Mouse (Mus musculus): Measurements from ENCODE around the gene Epor. TPM values are rescaled to one million over a fixed set of nuclear protein-coding genes. Genes with fewer than 3 reads are reported as not detected.
A peak's percentile ranks its signal among the peaks of the same experiment; 100 is the strongest.

Epor gene
- 9.2 and 10.4 TPM in 2 replicates for polyA plus RNA-seq (2012; rRNA removed)

GRCm38 (mm10) chr9:21963417-21963816 is at the start of gene Epor:
TSS of gene Epor (minus strand) at chr9:21963506.
- WGBS: 28% methylated on average over 8 of the region's 8 CpGs
- DNase-seq: peak in 1 of 2 experiments; percentile 32
- H3K27me3 ChIP-seq (ENCODE audit: control insufficient read depth, insufficient read depth, low read length): no peaks in the 10 kb centered on the region
- H3K27ac ChIP-seq (ENCODE audit: insufficient read depth, low read length): peak within 1 kb of the TSS; percentile 17; the same call in 1 of the 2 replicates
- peak within 1 kb of the TSS; percentile 50 for H3K4me3 ChIP-seq (replicated peaks; ENCODE audit: insufficient read depth, low read depth, low read length)
- peaks cover 12% of the 10 kb centered on the region for H3K4me1 ChIP-seq (ENCODE audit: control insufficient read depth, insufficient read depth, low read length)
- no peak for TF ChIP-seq POLR2A (IDR thresholded peaks at IDR 0.05; ENCODE audit: borderline replicate concordance, insufficient read depth, low read length)
- no peak for TF ChIP-seq CTCF (IDR thresholded peaks at IDR 0.05; ENCODE audit: borderline replicate concordance, insufficient read depth, low read depth, low read length)

- Histone ChIP-seq H3K4me3 (replicated peaks; ENCODE audit: insufficient read depth, low read depth, low read length) (no peak overlapping the region), H3K27ac (ENCODE audit: insufficient read depth, low read length) (no peak overlapping the region), H3K4me1 (ENCODE audit: control insufficient read depth, insufficient read depth, low read length) (peaks cover 31% of the 10 kb centered on the region), H3K27me3 (ENCODE audit: control insufficient read depth, insufficient read depth, low read length) (no peaks in the 10 kb centered on the region)
- TF ChIP-seq POLR2A (IDR thresholded peaks at IDR 0.05; ENCODE audit: borderline replicate concordance, insufficient read depth, low read length) (no peak), CTCF (IDR thresholded peaks at IDR 0.05; ENCODE audit: borderline replicate concordance, insufficient read depth, low read depth, low read length) (no peak)
- 62% methylated on average over 13 of the region's 13 CpGs for WGBS
- DNase-seq: no peak
These were observed 49.4 kb upstream of the Epor start for GRCm38 (mm10) chr9:22012731-22013130.

GRCm38 (mm10) chr9:22011055-22011454 is 47.7 kb upstream of the Epor start:
- Histone ChIP-seq H3K4me1 (ENCODE audit: control insufficient read depth, insufficient read depth, low read length) (peaks cover 18% of the 10 kb centered on the region; the same call in 1 of the 2 replicates), H3K4me3 (replicated peaks; ENCODE audit: insufficient read depth, low read depth, low read length) (no peak overlapping the region), H3K27me3 (ENCODE audit: control insufficient read depth, insufficient read depth, low read length) (no peaks in the 10 kb centered on the region), H3K27ac (ENCODE audit: insufficient read depth, low read length) (no peak overlapping the region)
- no peak for TF ChIP-seq CTCF (IDR thresholded peaks at IDR 0.05; ENCODE audit: borderline replicate concordance, insufficient read depth, low read depth, low read length)
- no peak for TF ChIP-seq POLR2A (IDR thresholded peaks at IDR 0.05; ENCODE audit: borderline replicate concordance, insufficient read depth, low read length)
- no peak for DNase-seq
- WGBS: 78% methylated on average over 5 of the region's 5 CpGs

- H3K4me3 ChIP-seq (replicated peaks; ENCODE audit: insufficient read depth, low read depth, low read length): no peak overlapping the region
- no peak for DNase-seq
- no peak overlapping the region for H3K27ac ChIP-seq (ENCODE audit: insufficient read depth, low read length)
- 94% methylated on average over 12 of the region's 12 CpGs for WGBS
- TF ChIP-seq POLR2A (IDR thresholded peaks at IDR 0.05; ENCODE audit: borderline replicate concordance, insufficient read depth, low read length) (no peak), CTCF (IDR thresholded peaks at IDR 0.05; ENCODE audit: borderline replicate concordance, insufficient read depth, low read depth, low read length) (no peak)
- no peaks in the 10 kb centered on the region for H3K27me3 ChIP-seq (ENCODE audit: control insufficient read depth, insufficient read depth, low read length)
- peaks cover 17% of the 10 kb centered on the region; the same call in 1 of the 2 replicates for H3K4me1 ChIP-seq (ENCODE audit: control insufficient read depth, insufficient read depth, low read length)
These were observed 41.2 kb upstream of the Epor start for GRCm38 (mm10) chr9:22004546-22004945.

- Histone ChIP-seq H3K27ac (ENCODE audit: insufficient read depth, low read length) (peak overlapping the region; percentile 63), H3K27me3 (ENCODE audit: control insufficient read depth, insufficient read depth, low read length) (no peaks in the 10 kb centered on the region), H3K4me1 (ENCODE audit: control insufficient read depth, insufficient read depth, low read length) (peaks cover 14% of the 10 kb centered on the region; the same call in 1 of the 2 replicates), H3K4me3 (replicated peaks; ENCODE audit: insufficient read depth, low read depth, low read length) (peak overlapping the region; percentile 91)
- no peak for TF ChIP-seq POLR2A (IDR thresholded peaks at IDR 0.05; ENCODE audit: borderline replicate concordance, insufficient read depth, low read length)
- no peak for TF ChIP-seq CTCF (IDR thresholded peaks at IDR 0.05; ENCODE audit: borderline replicate concordance, insufficient read depth, low read depth, low read length)
- WGBS: under 1% methylated on average over 18 of the region's 18 CpGs
- no peak for DNase-seq
These were observed 39.9 kb upstream of the Epor start for GRCm38 (mm10) chr9:22003163-22003554.

GRCm38 (mm10) chr9:22002194-22003162 is 39.2 kb upstream of the Epor start, which contains the start of the genes Ccdc151 and Prkcsh:
TSS of gene Ccdc151 (minus strand) at chr9:22002634.
TSS of gene Prkcsh (plus strand) at chr9:22002806.
- H3K4me3 ChIP-seq (replicated peaks; ENCODE audit: insufficient read depth, low read depth, low read length): peak within 1 kb of the TSS; percentile 91
- DNase-seq: peak; percentile 99 to 100
- H3K27ac ChIP-seq (ENCODE audit: insufficient read depth, low read length): peak within 1 kb of the TSS; percentile 63
- no peaks in the 10 kb centered on the region for H3K27me3 ChIP-seq (ENCODE audit: control insufficient read depth, insufficient read depth, low read length)
- WGBS: 4% methylated on average over 57 of the region's 57 CpGs
- TF ChIP-seq POLR2A (IDR thresholded peaks at IDR 0.05; ENCODE audit: borderline replicate concordance, insufficient read depth, low read length): peak; percentile 93
- TF ChIP-seq CTCF (IDR thresholded peaks at IDR 0.05; ENCODE audit: borderline replicate concordance, insufficient read depth, low read depth, low read length): no peak
- H3K4me1 ChIP-seq (ENCODE audit: control insufficient read depth, insufficient read depth, low read length): peaks cover 14% of the 10 kb centered on the region; the same call in 1 of the 2 replicates

GRCm38 (mm10) chr9:22001633-22002032 is 38.3 kb upstream of the Epor start:
- Histone ChIP-seq H3K27ac (ENCODE audit: insufficient read depth, low read length) (no peak overlapping the region), H3K4me3 (replicated peaks; ENCODE audit: insufficient read depth, low read depth, low read length) (no peak overlapping the region), H3K27me3 (ENCODE audit: control insufficient read depth, insufficient read depth, low read length) (no peaks in the 10 kb centered on the region), H3K4me1 (ENCODE audit: control insufficient read depth, insufficient read depth, low read length) (peaks cover 14% of the 10 kb centered on the region; the same call in 1 of the 2 replicates)
- no peak for TF ChIP-seq CTCF (IDR thresholded peaks at IDR 0.05; ENCODE audit: borderline replicate concordance, insufficient read depth, low read depth, low read length)
- TF ChIP-seq POLR2A (IDR thresholded peaks at IDR 0.05; ENCODE audit: borderline replicate concordance, insufficient read depth, low read length): no peak
- 84% methylated on average over 4 of the region's 4 CpGs for WGBS
- DNase-seq: no peak
